Mouse (Mus musculus): ENCODE measurements around the gene Slc12a4. TPM values are rescaled to one million over a fixed set of nuclear protein-coding genes. Genes with fewer than 3 reads are reported as not detected.

Slc12a4 gene
- polyA plus RNA-seq (2012; rRNA removed): 18.2 and 18.9 TPM in 2 replicates

GRCm38 (mm10) chr8:105965905-105966341, at the start of gene Slc12a4:
TSS of gene Slc12a4 (minus strand) at chr8:105966097.

GRCm38 (mm10) chr8:106011643-106011986, 45.7 kb upstream of the Slc12a4 start, which contains the start of gene Ddx28:
TSS of gene Ddx28 (minus strand) at chr8:106011882.

GRCm38 (mm10) chr8:106005875-106006274, 40.0 kb upstream of the Slc12a4 start, which contains the start of gene Dpep2nb:
TSS of gene Dpep2nb (minus strand) at chr8:106005975.

GRCm38 (mm10) chr8:105990856-105991387, 25.0 kb upstream of the Slc12a4 start, which contains the start of gene Dus2:
TSS of gene Dus2 (plus strand) at chr8:105991337.

DNA sequence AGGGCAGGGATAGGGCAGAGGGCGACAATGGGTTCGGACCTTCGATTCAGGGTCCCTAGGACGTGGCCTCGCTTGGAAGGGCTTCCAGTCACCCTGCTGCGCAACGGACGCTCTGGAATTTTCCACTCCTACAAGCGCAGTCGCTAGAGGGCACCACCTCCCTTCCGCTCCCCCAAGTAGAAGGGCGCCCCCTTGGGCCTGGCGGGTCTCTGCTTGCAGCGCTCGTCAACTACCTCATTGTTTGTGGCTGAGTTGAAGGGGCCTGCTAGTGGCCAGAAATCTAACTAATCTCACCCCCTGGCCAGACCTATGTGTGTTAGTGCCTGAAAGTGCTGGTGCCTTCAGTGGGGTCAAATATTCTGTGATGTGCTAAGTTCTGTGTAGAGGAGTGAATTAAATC, 13.4 kb upstream of the Slc12a4 start, which contains the start of gene Dpep3:
Gene Dpep3, minus strand, starts transcription at position 105 of the 400 bp plus-strand sequence.

GRCm38 (mm10) chr8:105943321-105943739, 22.6 kb downstream of the Slc12a4 start, which contains the start of gene Lcat:
TSS of gene Lcat (minus strand) at chr8:105943382.

GRCm38 (mm10) chr8:105938306-105938669, 27.6 kb downstream of the Slc12a4 start, which contains the start of gene Psmb10:
TSS of gene Psmb10 (minus strand) at chr8:105938444.

DNA sequence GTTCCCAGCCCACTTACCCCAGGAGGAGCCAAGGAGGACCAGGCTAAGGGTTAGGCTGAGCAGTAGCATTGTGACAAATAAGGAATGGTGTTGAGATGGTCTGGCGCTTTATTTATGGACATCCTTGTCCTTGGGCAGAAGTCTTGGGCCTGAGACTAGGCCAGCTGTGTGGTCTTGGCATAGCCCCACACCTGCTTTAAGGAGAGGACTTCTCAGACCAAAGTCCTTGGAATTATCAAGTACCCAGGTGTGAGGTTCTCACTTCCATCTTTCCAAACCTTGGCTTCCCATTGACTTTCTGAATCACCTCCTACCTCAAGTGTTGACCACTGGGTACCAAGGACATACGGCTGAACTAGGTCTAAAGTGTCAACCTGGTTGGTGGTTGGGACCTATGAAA, 32.1 kb downstream of the Slc12a4 start, which contains the start of gene Ctrl:
Gene Ctrl, minus strand, starts transcription at position 101 of the 400 bp plus-strand sequence.

GRCm38 (mm10) chr8:105900180-105900940, 65.5 kb downstream of the Slc12a4 start, which contains the start of gene Pskh1:
TSS of gene Pskh1 (plus strand) at chr8:105900441.

Other genes with a start within 250 kb of the Slc12a4 start
- gene Gfod2, start 207.4 kb downstream of the Slc12a4 start, polyA plus RNA-seq (2012; rRNA removed): 51.6 and 57.3 TPM in 2 replicates
- gene Ranbp10, start 138.7 kb downstream of the Slc12a4 start, polyA plus RNA-seq (2012; rRNA removed): 28.2 and 30.4 TPM in 2 replicates
- gene Tsnaxip1, start 138.4 kb downstream of the Slc12a4 start, polyA plus RNA-seq (2012; rRNA removed): 0.36 and 0.80 TPM in 2 replicates
- 81.1 and 83.5 TPM in 2 replicates for gene Cenpt, start 112.8 kb downstream of the Slc12a4 start, polyA plus RNA-seq (2012; rRNA removed)
- gene Thap11, start 111.0 kb downstream of the Slc12a4 start, polyA plus RNA-seq (2012; rRNA removed): 59.8 and 61.2 TPM in 2 replicates
- gene Nutf2, start 105.5 kb downstream of the Slc12a4 start, polyA plus RNA-seq (2012; rRNA removed): 148 and 151 TPM in 2 replicates
- gene Edc4, start 85.2 kb downstream of the Slc12a4 start, polyA plus RNA-seq (2012; rRNA removed): 62.0 and 67.9 TPM in 2 replicates
- gene Nrn1l, start 72.5 kb downstream of the Slc12a4 start, polyA plus RNA-seq (2012; rRNA removed): 1.1 and 1.2 TPM in 2 replicates
- 14.1 and 14.4 TPM in 2 replicates for gene Pskh1, start 65.7 kb downstream of the Slc12a4 start, polyA plus RNA-seq (2012; rRNA removed)
- 8.4 and 9.0 TPM in 2 replicates for gene Ctrl, start 32.2 kb downstream of the Slc12a4 start, polyA plus RNA-seq (2012; rRNA removed)
- gene Psmb10, start 27.7 kb downstream of the Slc12a4 start, polyA plus RNA-seq (2012; rRNA removed): 70.5 and 78.9 TPM in 2 replicates
- 4.7 and 6.6 TPM in 2 replicates for gene Lcat, start 22.7 kb downstream of the Slc12a4 start, polyA plus RNA-seq (2012; rRNA removed)
- not detected in 2 replicates for gene Dpep3, start 13.3 kb upstream of the Slc12a4 start, polyA plus RNA-seq (2012; rRNA removed)
- 29.5 and 29.7 TPM in 2 replicates for gene Dus2, start 25.2 kb upstream of the Slc12a4 start, polyA plus RNA-seq (2012; rRNA removed)
- not detected in 2 replicates for gene Dpep2nb, start 39.9 kb upstream of the Slc12a4 start, polyA plus RNA-seq (2012; rRNA removed)
- 13.8 and 13.9 TPM in 2 replicates for gene Ddx28, start 45.8 kb upstream of the Slc12a4 start, polyA plus RNA-seq (2012; rRNA removed)
- gene Nfatc3, start 92.7 kb upstream of the Slc12a4 start, polyA plus RNA-seq (2012; rRNA removed): 7.8 and 8.4 TPM in 2 replicates
- gene Esrp2, start 170.9 kb upstream of the Slc12a4 start, polyA plus RNA-seq (2012; rRNA removed): 0.13 and 0.41 TPM in 2 replicates
- gene Pla2g15, start 184.3 kb upstream of the Slc12a4 start, polyA plus RNA-seq (2012; rRNA removed): 16.0 and 16.2 TPM in 2 replicates
- 45.3 and 46.0 TPM in 2 replicates for gene Slc7a6, start 202.8 kb upstream of the Slc12a4 start, polyA plus RNA-seq (2012; rRNA removed)
- 35.6 and 38.6 TPM in 2 replicates for gene Slc7a6os, start 244.8 kb upstream of the Slc12a4 start, polyA plus RNA-seq (2012; rRNA removed)
- gene Prmt7, start 244.8 kb upstream of the Slc12a4 start, polyA plus RNA-seq (2012; rRNA removed): 42.0 and 42.3 TPM in 2 replicates